Mouse (Mus musculus) R1 (cell line): ENCODE data around the gene Nxpe5.

Experiments used
- DNase-seq: peaks from one replicate; pipeline ENCODE4 v3.0.0-alpha.2; 2018; ENCODE audit warnings: low read depth, low spot score

Gene Nxpe5

DNA sequence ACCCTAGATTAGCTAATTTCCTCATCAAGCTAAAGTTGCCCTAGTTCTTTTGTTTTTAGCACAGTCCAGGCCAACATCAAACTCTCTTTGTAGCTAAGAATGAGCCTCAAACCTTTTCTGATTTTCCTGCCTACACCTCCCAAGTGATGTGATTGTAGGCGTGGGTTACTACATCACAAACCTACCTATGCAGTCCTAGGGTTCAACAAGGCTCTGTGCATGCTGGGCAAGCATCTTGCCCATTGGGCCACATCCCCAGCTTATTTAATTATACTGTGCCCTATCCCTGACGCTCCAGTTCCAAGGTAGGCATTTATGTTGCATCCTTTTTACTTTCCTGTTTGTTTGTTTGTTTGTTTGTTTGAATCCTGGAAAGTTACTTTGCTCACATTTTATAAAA, at the start of gene Nxpe5:
Nxpe5 (plus strand) TSS at position 199 of the 400 bp plus-strand sequence.
- no peak for DNase-seq

DNA sequence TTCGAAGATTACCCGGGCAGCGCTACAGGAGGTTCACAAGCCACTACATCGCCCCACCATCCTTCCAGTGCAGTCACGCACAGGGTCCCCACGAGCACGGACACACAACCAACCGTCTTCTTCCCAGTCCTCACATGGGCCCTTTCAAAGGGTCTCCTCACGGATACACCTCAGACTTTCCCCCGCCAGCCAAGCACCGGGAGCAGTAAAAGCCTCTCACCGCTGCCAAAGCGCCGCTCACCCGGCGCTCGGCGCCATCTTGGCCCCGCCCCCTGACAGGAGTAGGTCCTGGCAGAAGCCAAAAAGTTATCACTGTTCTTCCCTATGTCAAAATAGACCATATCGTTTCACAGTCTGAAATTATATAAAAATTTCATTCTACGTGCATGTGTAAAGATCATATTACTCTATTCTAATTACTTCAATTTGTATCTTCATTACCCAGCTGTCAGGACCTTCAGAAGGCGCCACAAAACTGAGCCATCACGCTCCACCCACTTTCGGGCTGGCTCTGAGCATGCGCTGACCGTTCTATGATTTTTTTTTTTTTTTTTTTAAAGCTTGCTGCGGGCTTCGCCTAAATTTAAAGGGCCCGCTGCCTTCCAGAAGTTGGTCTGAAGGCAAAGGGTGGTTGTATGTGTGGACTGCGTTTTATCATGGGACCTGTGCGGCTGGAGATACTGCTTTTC, 38.6 kb upstream of the Nxpe5 start, which contains the start of the genes Taf6 and Cnpy4:
Taf6 (minus strand) TSS at position 502 of the 689 bp plus-strand sequence.
Cnpy4 (plus strand) TSS at position 536 of the 689 bp plus-strand sequence.
- peak; percentile 90 for DNase-seq

- peak; percentile 92 for DNase-seq
Observed at GRCm38 (mm10) chr5:138187661-138188306, 37.9 kb upstream of the Nxpe5 start.

DNA sequence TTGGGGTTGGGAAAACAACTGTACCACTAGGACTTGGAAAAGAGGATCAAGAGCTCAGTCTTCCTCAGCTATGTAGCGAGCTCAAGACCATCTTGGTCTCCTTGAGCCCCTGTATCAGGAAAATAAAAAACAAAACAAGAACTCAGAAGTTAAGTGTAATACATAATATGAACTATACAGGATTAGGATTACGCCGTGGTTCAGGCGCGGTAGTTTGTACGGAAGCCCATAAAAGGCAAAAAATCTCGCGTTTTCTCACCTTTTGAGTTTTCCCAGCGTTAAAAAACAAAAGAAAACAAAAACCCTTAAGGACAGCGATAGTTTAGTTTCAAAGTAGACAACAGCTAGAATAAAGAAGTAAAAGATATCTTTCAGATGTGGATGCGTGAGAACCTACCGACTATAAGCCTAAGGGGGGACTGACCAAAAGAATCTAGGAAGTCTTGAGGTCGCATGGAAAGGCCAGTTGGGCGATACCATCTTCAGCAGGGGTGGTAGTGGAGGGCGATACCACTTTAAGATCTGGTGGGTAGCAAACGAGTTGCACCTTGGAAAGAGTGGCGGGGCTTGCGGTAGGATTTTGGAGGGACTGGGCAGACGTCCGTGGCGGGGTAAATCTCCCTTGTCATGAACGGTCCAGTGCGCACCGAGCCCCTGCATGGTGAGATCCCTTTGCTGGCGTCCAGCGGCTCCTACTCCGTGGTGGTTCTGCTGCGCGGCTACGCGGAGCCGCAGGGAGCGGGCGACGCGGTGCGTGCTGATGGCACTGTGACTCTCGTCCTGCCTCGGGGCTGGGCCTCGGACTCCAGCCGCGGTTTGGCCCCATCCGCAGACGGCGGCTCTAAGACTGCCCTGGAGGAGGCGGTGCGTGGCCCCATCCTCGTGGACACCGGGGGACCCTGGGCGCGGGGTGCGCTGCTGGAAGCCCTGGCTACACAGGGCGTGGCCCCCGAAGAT, 31.6 kb upstream of the Nxpe5 start, which contains the start of gene Mblac1:
Mblac1 (plus strand) TSS at position 544 of the 957 bp plus-strand sequence.
- DNase-seq: peak; percentile 95

DNA sequence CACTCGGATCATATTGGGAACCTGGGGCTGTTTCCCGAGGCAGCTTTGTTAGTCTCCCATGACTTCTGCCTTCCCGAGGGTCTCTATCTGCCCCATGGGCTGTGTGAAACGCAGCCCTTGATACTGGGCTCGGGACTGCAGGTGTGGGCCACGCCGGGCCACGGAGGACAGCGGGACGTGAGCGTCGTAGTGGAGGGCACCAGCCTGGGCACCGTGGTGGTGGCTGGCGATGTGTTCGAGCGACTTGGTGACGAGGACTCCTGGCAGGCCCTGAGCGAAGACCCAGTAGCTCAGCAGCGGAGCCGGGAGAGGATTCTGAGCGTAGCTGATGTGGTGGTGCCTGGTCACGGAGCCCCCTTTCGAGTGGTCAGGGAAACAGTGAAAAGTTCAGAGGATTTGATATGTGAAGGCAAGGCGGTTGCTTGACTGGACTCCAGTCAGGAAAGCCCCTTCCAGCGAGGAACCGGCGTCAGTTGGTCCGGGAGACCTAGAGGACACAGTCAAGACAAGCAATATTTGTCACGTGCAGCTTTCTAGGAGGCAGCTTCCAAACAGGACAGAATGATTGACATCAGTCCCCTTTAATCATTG, 30.8 kb upstream of the Nxpe5 start:
- peak; percentile 25 for DNase-seq

GRCm38 (mm10) chr5:138195463-138195862, 30.2 kb upstream of the Nxpe5 start:
- DNase-seq: no peak

DNA sequence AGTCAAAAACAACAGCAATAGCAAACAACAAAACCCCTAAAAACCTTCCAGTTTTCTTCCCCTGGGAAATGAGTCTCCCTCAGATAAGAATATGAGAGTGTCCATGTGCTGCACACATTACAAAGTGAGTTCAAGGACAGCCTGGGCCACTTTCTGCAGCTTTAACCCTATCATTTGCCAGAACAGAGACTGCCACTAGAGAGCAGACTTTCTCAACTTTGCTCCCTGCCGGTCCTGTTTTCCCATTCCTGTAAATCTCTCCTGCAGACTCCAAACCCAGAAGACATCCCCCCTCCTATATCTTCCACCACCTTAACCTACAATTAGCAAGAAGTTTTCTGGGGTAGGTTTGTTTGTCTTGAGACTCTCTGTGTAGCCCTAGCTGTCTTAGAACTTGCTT, 26.1 kb upstream of the Nxpe5 start:
- DNase-seq: peak; percentile 60

DNA sequence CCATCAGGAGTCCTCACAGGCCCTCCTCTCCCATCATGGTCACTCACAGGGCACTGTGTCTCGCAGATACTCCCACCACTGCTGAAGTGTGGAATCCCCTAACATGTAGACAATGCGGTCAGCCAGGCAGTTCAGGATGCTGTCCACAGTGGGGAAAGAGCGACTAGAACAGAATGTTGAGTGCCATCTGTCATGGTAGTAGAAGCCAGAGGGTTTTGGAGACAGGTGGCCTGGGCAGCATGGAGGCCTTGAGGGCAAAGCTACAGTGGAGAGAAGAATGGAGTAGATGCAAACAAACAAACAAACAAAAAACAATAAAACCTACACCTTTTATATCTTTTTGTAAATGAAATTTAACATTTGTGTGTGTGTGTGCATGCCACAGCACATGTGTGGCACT, 23.6 kb upstream of the Nxpe5 start:
- DNase-seq: no peak

DNA sequence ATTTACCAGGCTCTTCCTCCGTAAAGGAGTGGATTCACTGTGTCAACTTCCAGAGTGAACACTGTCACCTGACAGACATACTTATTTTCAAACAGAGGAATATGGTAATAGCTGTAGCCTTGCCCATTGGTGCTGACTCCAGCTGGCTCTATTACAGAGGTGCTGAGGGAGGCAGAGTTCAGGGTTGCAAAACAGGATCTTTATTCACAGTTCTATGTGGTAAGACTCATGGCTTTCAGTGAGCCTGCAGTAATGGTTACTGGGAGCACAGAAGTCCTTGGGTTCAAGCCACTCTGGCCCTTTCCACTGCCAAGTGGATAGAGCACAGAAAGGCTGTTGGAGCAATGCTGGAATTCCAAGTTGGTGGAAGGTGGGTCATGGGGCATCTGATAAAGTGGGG, 18.4 kb upstream of the Nxpe5 start:
- DNase-seq: no peak

DNA sequence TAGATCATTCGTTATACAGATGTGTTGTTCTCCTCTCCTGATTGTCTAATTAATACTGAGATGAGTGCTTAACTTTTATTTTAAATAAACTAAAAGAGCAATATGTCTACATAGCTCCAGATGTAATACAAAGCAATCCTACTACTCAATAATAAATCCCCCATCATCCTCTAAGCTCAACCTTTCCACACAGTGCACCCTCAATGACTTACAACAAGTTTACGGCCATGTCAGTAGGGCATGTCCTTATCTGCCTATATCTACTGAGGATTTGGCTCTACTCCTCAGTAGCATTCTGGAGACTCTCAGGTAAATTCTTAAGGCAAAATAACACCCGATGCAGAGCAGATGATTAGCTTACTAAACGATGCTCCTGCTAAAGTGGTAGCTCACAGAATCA, 17.8 kb upstream of the Nxpe5 start:
- DNase-seq: no peak

DNA sequence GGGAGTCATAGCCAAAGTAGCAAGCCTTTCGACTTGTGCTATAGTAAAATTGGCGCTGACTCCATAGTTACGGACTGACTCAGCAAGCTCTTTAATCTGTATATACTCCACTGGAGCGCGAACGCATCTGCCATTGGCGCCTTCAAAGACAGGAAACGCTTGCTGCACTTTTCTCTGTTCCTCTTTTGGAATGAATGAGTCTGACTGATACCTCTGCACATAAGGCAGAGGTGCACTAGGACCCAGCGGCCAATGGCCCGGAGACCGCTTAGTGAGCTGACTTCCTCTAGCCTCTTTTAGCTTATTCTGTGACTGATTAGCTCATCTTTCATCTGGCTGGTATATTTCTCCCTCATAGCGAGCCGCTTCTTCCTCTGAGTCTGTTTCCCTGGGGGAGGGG, 9.1 kb upstream of the Nxpe5 start:
- DNase-seq: peak; percentile 28

DNA sequence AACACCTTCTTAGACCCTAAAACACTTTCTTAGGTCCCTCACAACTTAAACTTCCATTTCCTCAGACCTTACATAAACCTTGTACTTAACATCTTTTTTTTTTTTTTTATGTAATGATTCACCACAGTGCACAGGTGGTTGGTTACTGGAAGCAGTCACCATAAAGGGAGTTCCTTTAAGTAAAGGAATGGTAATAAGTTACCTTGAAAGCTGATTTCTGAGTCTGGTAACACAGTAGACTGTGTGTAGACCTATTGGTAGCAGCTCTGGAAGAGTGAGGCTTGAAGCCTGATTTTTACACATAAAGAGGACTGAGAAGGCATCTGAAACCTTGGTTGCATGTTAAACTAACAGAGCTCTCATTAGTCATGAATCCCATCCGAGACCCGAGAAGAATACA, 5.8 kb upstream of the Nxpe5 start:
- no peak for DNase-seq

GRCm38 (mm10) chr5:138222111-138222510, 3.6 kb upstream of the Nxpe5 start:
- DNase-seq: peak; percentile 76

DNA sequence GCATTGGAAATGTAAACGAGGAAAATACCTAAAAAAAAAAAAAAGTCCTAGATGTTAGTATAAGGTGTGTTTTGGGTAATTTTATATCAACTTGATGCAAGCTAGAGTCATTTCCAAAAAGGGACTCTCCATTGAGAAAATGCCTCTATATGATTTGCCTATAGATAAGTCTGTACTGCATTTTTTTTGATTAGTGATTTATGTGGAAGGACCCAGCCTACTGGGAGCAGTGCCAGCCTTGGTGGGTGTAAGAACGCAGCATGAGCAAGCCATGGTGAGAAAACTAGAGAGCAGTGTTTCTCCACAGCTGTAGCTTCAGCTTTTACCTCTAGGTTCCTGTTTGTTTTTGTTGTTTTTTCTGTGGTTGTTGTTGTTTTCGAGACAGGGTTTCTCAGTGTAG, 2.4 kb upstream of the Nxpe5 start:
- DNase-seq: no peak

DNA sequence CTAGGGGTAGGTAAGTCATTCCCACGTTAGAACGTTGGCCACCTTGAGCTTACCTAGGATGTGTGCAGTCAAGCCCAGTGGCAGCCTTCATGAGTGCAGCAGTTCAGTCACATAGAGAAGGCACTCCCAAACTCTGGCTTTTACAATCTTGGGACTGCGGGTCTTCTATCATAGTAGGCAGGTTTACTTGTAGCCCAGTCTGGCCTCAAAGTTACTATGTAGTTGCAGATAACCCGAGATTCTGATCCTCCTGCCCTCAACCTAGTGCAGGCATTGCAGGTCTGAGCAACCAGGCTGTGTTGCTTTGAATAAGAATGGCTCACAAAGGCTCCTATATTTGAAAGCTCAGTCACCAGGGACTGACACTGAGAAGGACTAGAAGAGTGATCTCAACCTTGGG, 793 bp downstream of the Nxpe5 start:
- no peak for DNase-seq

DNA sequence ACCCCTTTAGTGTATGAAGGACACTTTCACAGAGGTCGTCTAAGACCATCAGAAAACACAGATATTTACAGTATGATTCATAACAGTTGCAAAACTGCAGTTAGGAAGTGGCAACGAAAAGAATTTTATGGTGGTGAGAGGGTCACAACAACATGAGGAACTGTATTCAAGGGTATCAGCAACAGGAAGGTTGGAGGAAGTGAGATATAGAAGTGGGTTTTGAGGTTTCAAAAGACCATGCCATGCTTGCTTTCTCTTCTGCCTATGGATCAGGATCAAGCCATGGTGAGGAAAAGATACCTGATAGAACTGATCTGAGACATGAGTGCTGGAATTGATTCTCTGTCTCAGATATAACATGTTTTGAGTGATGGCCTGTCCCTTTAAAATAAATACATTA, 1.7 kb downstream of the Nxpe5 start:
- DNase-seq: no peak

- DNase-seq: peak; percentile 75
Observed at GRCm38 (mm10) chr5:138228026-138228425, 2.3 kb downstream of the Nxpe5 start.

GRCm38 (mm10) chr5:138229511-138229910, 3.8 kb downstream of the Nxpe5 start:
- DNase-seq: no peak

DNA sequence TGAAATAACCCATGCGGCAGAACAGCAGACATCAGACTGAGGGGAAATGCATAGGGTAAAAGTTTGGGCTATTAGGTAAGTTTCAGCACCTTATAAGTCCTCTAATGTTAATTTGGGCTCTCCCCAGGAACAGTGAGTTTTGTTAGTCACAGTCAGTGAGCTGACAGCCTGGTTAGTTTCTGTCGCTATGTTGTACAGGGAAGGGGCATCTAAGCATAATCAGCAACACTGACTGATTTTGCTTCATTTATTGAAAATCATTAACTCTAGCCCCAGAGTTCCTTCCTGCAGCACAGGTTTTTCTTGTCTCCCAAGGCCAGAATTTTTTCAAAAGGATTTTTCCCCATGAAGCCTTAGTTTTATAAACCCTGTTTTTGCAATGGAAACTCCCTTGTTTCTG, 8.1 kb downstream of the Nxpe5 start:
- no peak for DNase-seq

DNA sequence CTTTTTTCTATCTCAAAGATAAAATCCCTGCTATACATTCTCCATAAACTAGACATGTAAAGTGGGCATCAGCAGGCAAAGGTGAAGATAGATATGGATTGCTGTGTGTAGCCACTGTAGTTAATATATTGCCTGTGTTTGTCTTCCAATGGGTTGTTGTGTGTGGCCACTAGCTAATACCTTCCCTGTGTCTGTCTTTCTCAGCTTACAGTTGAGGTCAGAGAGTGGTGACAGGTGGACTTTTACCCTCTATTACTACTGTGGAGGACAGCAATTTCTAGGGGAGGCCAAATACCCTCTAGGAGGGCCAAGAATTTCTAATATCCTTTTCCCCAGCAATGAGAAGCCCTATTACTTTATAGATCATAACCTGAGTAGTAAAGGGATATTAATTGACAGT, 8.5 kb downstream of the Nxpe5 start:
- no peak for DNase-seq

DNA sequence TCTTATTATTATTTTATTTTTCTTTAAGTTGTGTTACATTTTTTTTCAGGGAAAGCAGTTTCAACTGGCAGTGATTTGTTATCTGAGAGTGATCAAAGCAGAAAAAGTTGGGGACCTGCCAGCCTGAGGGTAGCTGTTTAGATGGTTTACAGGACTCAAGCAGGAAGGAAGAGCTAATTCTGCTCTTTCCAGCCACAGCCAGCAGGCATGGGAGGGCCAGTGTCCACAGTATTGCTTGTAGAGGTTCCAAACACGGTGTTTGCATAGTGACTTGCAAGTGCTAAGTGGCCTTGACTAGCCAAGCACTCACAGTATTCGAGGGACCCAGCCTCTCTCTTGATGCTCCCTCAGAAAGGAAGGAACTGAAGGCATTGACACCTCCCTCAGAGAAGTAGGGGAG, 15.8 kb downstream of the Nxpe5 start:
- no peak for DNase-seq

- DNase-seq: no peak
Observed at GRCm38 (mm10) chr5:138251144-138251543, 25.4 kb downstream of the Nxpe5 start.
